Mouse (Mus musculus): ENCODE data around the gene Denr. TPM values are rescaled to one million over a fixed set of nuclear protein-coding genes. Genes with fewer than 3 reads are reported as not detected.

Denr gene
- polyA plus RNA-seq, 1 experiment from 2014 or later = 82.7 TPM

DNA sequence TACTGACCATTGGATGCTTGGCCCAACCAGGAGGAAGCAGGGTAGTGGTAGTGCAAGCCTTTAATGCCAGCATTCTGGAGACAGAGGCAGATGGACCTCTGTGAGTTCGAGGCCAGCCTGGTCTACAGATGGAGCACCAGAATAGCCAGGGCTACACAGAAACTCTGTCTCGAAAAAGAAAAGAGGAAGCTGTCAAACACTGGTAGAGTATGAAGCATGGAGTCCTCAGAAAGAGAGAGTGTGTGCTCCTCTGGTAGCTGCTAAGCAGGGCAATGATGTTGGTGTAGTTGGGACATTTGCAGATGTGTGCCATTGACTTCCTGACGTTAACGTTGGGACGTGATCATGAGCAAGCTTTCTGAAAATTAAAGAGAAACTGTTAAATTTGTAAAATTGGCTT lies 31.5 kb downstream of the Denr start:
- no peak for TF ChIP-seq CTCF (IDR thresholded peaks at IDR 0.05; ENCODE audit: low read depth)
- ATAC-seq = no peak
- Histone ChIP-seq H3K27me3 (replicated peaks; ENCODE audit: control insufficient read depth, insufficient read depth, low read length) (no peaks in the 10 kb centered on the region), H3K9ac (ENCODE audit: low read depth, low read length) (no peak overlapping the region), H3K27ac (ENCODE audit: low read depth, low read length) (no peak overlapping the region), H3K36me3 (ENCODE audit: control insufficient read depth, insufficient read depth) (no peaks in the 10 kb centered on the region; the same call in 1 of the 2 replicates), H3K4me2 (replicated peaks; ENCODE audit: low read depth) (no peak overlapping the region), H3K4me1 (replicated peaks; ENCODE audit: control insufficient read depth, insufficient read depth, low read length) (no peaks in the 10 kb centered on the region), H3K9me3 (ENCODE audit: control insufficient read depth) (no peaks in the 10 kb centered on the region), H3K4me3 (ENCODE audit: low read depth, low read length) (no peak overlapping the region)
- WGBS = 80% methylated on average over 5 of the region's 5 CpGs

DNA sequence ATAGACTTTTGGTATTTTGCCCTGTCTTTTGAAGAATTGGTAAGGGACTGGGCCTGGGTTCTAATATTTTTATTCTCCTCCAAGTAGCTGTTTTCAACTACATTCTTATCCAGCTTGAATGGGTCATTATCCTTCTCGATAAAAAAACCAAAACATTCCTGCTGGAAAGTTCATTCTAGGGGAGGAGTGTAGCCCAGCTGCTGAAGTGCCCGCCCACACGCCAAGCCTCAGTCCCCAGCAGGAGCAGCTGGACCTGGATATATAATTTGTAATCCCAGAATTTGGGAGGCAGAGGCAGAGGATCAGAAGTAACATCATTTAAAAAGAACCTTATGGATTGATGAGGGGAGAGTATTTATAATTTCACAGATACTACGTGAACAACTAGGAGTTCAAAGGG lies 39.6 kb downstream of the Denr start:
- no peak for TF ChIP-seq CTCF (IDR thresholded peaks at IDR 0.05; ENCODE audit: low read depth)
- Histone ChIP-seq H3K4me3 (ENCODE audit: low read depth, low read length) (no peak overlapping the region), H3K4me2 (replicated peaks; ENCODE audit: low read depth) (no peak overlapping the region), H3K9ac (ENCODE audit: low read depth, low read length) (no peak overlapping the region), H3K4me1 (replicated peaks; ENCODE audit: control insufficient read depth, insufficient read depth, low read length) (no peaks in the 10 kb centered on the region), H3K9me3 (ENCODE audit: control insufficient read depth) (no peaks in the 10 kb centered on the region), H3K27ac (ENCODE audit: low read depth, low read length) (no peak overlapping the region), H3K27me3 (replicated peaks; ENCODE audit: control insufficient read depth, insufficient read depth, low read length) (no peaks in the 10 kb centered on the region), H3K36me3 (ENCODE audit: control insufficient read depth, insufficient read depth) (no peaks in the 10 kb centered on the region)
- 56% methylated on average over 4 of the region's 4 CpGs for WGBS
- ATAC-seq = no peak

- H3K4me3 ChIP-seq (ENCODE audit: low read depth, low read length) = no peak overlapping the region
- peak; percentile 86 for TF ChIP-seq CTCF (IDR thresholded peaks at IDR 0.05; ENCODE audit: low read depth)
- H3K36me3 ChIP-seq (ENCODE audit: control insufficient read depth, insufficient read depth) = no peaks in the 10 kb centered on the region
- no peaks in the 10 kb centered on the region for H3K4me1 ChIP-seq (replicated peaks; ENCODE audit: control insufficient read depth, insufficient read depth, low read length)
- WGBS = 48% methylated on average over 7 of the region's 7 CpGs
- no peak overlapping the region for H3K4me2 ChIP-seq (replicated peaks; ENCODE audit: low read depth)
- H3K27ac ChIP-seq (ENCODE audit: low read depth, low read length) = no peak overlapping the region
- no peaks in the 10 kb centered on the region for H3K9me3 ChIP-seq (ENCODE audit: control insufficient read depth)
- ATAC-seq = no peak
- H3K27me3 ChIP-seq (replicated peaks; ENCODE audit: control insufficient read depth, insufficient read depth, low read length) = no peaks in the 10 kb centered on the region
- H3K9ac ChIP-seq (ENCODE audit: low read depth, low read length) = no peak overlapping the region
These were observed 40.2 kb downstream of the Denr start for GRCm38 (mm10) chr5:123947041-123947761.

DNA sequence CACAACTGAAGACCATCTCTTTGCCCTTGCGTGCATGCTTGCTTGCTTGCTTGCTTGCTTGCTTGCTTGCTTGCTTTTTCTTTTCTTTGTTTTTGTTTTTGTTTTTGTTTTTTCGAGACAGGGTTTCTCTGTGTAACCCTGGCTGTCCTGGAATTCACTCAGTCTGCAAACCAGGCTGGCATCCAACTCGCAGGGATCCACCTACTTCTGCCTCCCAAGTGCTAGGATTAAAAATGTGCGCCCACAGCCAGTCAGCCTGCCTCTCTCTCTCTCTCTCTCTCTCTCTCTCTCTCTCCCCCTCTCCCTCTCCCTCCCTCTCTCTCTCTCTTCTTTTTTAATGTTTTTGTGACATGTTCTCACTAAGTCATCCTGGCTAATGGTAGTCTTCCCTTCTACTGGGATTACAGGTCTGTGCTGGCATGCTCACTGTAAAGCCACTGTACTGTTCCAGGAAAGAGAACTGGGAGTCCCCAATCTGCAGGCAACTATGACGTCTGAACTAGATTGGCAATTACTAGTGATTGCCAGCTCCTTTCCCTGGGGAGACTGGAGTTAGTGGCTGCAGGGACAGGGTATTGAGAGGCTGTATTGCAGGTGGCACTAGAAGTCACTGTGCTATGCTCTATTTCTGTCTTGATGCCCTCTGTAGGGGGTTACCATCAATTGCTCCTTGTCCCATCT lies 45.5 kb downstream of the Denr start:
- no peaks in the 10 kb centered on the region for H3K27me3 ChIP-seq (replicated peaks; ENCODE audit: control insufficient read depth, insufficient read depth, low read length)
- no peak overlapping the region for H3K4me3 ChIP-seq (ENCODE audit: low read depth, low read length)
- ATAC-seq = no peak
- H3K36me3 ChIP-seq (ENCODE audit: control insufficient read depth, insufficient read depth) = no peaks in the 10 kb centered on the region
- H3K9me3 ChIP-seq (ENCODE audit: control insufficient read depth) = no peaks in the 10 kb centered on the region
- no peaks in the 10 kb centered on the region for H3K4me1 ChIP-seq (replicated peaks; ENCODE audit: control insufficient read depth, insufficient read depth, low read length)
- H3K27ac ChIP-seq (ENCODE audit: low read depth, low read length) = no peak overlapping the region
- TF ChIP-seq CTCF (IDR thresholded peaks at IDR 0.05; ENCODE audit: low read depth) = no peak
- WGBS = 62% methylated on average over 5 of the region's 5 CpGs
- no peak overlapping the region for H3K4me2 ChIP-seq (replicated peaks; ENCODE audit: low read depth)
- H3K9ac ChIP-seq (ENCODE audit: low read depth, low read length) = no peak overlapping the region

GRCm38 (mm10) chr5:123957213-123957612 lies 50.2 kb downstream of the Denr start:
- no peak for ATAC-seq
- Histone ChIP-seq H3K4me2 (replicated peaks; ENCODE audit: low read depth) (no peak overlapping the region), H3K4me1 (replicated peaks; ENCODE audit: control insufficient read depth, insufficient read depth, low read length) (0 out of 2 replicates have a peak, but pooled peaks cover 2% of the 10 kb centered on the region), H3K9me3 (ENCODE audit: control insufficient read depth) (no peaks in the 10 kb centered on the region), H3K4me3 (ENCODE audit: low read depth, low read length) (no peak overlapping the region), H3K36me3 (ENCODE audit: control insufficient read depth, insufficient read depth) (no peaks in the 10 kb centered on the region), H3K27me3 (replicated peaks; ENCODE audit: control insufficient read depth, insufficient read depth, low read length) (no peaks in the 10 kb centered on the region), H3K9ac (ENCODE audit: low read depth, low read length) (no peak overlapping the region), H3K27ac (ENCODE audit: low read depth, low read length) (no peak overlapping the region)
- no peak for TF ChIP-seq CTCF (IDR thresholded peaks at IDR 0.05; ENCODE audit: low read depth)
- WGBS = 90% methylated on average over 8 of the region's 8 CpGs

DNA sequence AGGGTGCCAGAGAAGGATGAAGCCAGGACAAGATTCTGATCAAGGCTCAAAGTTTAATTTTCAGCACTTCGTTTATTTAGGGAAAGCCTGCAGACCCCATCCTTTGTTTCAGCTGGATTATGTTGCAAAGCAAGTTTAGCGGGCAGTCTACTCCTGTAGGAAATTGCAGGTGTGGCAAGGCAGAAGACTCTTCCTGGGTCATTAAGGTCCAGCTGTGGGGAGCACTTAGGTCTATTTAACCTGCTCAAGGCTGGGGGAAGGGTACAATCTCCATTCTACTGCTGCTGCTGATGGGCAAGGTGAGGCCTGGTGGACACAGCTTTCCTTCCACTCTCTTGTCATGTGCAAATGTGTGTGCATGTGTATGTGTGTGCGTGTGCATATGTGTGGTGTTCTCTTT lies 52.0 kb downstream of the Denr start:
- Histone ChIP-seq H3K27ac (ENCODE audit: low read depth, low read length) (no peak overlapping the region), H3K36me3 (ENCODE audit: control insufficient read depth, insufficient read depth) (no peaks in the 10 kb centered on the region), H3K9me3 (ENCODE audit: control insufficient read depth) (no peaks in the 10 kb centered on the region), H3K4me1 (replicated peaks; ENCODE audit: control insufficient read depth, insufficient read depth, low read length) (0 out of 2 replicates have a peak, but pooled peaks cover 2% of the 10 kb centered on the region), H3K27me3 (replicated peaks; ENCODE audit: control insufficient read depth, insufficient read depth, low read length) (no peaks in the 10 kb centered on the region), H3K4me2 (replicated peaks; ENCODE audit: low read depth) (no peak overlapping the region), H3K9ac (ENCODE audit: low read depth, low read length) (no peak overlapping the region), H3K4me3 (ENCODE audit: low read depth, low read length) (no peak overlapping the region)
- TF ChIP-seq CTCF (IDR thresholded peaks at IDR 0.05; ENCODE audit: low read depth) = no peak
- ATAC-seq = no peak
- 46% methylated on average over 3 of the region's 3 CpGs for WGBS

Measured in intestine, postnatal 0 days (tissue).